Mouse (Mus musculus) right cerebral cortex, adult 2 months (tissue): ENCODE measurements around the gene Mocs3.

Source experiments
- DNase-seq, 2 experiments: peaks; one replicate each; pipeline ENCODE4 v3.0.0; 2021 to 2022; ENCODE audit warnings: low spot score in 2 of 2

Gene Mocs3

DNA sequence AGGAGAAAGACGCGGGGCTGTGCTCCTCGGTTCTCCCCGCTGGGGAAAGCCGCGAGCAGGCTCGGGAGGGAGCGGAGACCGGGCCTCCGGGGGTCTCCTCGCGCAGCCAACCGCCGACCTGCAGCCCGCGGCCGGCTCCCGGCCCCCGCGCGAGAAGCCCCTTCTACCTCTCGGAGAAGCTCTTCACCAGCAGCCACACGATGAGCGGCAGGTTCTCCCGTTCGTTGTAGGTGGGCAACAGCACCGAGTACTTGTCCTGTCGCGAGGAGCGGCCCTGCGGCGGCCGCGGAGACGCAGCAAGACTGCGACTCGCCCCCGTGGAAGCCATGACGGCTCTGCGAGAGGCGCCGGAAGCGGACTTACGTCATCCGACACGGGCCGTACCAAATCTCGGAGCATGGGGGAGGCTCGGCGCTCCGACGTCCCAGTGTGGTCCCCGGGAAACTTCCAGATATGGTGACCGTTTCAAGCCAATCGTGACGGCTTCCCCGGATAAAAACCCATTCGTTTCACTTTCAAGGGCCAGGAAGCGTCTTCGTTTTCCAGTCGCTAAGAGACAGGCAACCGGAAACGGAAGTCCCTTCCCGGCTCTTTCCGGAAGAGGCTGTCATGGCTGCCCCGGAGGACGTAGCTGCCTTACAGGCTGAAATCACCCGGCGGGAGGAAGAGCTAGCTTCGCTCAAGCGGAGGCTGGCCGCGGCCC lies at the start of gene Mocs3, which contains the start of the genes Gm20716 and Dpm1:
Gene Mocs3, plus strand, starts transcription at position 597 of the 703 bp plus-strand sequence.
Gene Gm20716, minus strand, starts transcription at position 339 of the 703 bp plus-strand sequence.
Gene Dpm1, minus strand, starts transcription at position 566 of the 703 bp plus-strand sequence.
- peak; percentile 84 to 92 for DNase-seq

DNA sequence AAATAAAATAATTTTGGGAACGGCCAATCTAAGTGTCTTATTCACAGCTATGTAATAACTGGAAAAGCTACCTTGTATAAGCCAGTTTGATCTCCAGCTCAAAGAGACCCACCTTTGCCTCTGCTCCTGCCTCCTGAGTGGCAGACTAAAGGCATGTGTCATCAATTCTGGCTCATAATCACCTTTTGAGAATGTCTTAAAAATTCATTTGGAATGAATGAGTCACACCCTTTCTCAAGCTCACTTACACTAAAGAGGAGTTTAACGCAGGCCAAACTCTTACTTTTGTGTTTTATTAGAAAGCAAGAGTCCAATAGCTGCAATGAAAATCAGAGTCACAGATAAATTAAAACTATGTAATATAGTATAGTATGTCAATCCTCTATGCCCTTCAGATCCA lies 38.6 kb upstream of the Mocs3 start:
- no peak for DNase-seq

DNA sequence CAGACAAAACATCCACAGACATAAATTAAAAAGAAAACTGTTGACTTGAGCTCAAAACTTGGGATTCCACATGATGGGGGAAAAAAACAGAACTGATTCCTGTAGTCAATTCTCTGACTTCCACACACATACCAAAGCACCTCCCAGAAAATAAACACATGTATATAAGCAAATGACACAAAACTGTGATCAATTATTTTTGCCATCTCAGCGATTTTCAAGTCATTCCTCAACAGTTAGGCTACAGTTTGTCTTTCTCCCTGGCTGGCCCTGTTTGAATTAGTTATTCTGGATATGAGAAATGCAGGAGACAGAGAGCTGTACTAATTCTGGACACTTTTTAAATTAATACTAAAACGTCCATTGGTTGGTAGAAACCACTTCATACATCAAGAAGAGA lies 36.7 kb upstream of the Mocs3 start:
- DNase-seq = no peak

DNA sequence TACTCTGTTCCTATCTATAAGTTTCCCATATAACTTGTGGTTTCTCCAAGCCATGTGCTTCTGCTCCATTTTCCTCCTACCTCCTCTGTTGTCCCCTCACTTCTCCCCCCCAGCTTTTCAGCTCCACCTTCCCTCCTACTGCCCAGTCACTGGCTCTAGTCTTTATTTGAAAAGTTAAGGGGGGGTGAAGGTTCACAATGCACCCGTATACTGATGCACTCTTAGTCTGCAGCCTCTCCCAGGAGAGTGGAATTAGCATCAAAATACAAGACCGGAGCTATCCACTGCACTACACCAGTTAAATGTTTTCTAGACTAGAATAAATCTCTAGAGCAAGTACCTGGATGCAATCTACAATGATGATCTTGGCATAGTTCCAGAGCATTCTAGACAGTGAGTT lies 34.7 kb upstream of the Mocs3 start:
- no peak for DNase-seq

DNA sequence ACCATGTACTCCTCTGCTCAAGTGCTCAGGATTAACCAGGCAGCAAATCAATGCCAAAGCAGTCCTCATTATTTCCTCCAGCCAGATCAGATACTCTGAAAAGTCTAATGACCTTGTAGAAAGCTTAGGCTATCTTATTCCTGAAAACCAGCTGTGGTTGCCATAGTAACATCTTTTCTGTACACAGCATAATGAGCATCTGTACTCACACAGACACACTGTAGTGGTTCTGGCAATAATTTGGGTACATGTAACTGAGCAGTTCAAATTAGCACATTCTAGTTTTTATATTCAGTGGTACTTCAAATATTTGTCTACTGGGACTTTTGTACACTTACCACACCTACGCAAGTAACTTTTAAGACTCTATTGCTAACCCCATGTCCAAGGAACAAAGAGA lies 32.0 kb upstream of the Mocs3 start:
- no peak for DNase-seq

DNA sequence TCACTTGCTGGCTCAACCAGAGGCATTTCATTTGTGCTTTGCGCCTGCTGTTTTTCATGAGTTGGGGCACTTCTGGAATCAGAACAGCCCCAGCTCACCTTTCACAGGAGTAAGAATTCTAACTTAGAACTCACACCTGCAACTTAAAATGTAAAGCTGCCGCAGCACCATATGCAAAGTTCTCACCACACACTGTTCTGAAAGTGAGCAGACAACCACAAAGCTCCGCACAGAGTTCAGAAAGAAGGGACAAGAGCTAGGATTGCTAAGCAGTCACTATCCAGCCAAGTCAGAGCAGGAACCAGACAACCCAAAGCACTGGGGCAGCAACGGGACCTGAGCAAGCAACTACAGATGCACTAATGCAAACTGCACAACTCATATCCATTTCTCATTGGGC lies 30.9 kb upstream of the Mocs3 start:
- DNase-seq = no peak

DNA sequence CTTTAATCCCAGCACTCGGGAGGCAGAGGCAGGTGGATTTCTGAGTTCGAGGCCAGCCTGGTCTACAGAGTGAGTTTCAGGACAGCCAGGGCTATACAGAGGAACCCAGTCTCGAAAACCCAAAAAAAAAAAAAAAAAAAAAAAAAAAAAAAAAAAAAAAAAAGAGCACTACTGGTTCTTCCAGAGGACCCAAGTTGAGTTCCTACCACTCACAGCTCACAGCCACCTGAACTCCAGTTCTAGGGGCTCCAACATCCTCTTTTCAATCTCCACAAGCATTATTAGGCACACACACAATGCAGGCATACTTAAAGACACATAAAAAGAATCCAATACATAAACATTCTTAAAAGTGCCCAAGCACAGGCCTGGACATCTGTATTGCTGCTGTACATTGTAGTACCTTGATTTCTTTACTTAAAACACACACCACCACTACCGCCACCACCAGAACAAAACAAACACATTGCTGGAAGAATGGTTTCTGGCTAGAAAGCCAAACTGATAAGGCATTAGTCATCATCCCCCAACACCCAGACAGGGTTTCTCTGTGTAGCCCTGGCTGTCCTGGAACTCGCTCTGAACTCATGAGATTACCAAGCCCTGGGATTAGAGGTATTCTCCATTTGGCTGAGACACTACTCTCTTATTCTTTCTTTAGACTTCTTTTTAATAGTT lies 30.3 kb upstream of the Mocs3 start:
- DNase-seq = no peak

DNA sequence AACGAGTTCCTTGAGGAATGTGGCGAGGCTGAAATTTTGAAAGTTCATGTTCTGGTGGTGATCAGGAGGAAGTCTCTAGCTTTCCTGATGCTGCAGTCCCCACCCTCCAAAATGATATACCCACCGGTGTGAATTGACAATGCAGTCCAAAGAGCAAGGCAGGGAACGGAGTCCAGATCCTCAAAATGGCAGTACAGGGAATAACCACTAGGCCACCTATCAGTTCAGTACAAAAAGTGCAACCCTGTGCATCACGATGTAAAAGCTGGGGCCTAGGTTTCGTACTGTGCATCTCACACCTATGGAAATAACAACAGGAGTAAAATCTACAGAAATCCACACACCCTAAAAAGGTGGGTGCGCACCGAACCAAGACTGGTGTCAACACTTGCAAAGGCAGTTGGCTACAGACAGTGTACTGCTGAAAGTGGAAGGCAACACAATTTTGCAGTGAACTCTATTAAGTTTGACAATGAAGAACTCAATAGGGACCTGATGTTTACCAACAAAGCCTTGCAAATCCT lies 25.9 kb upstream of the Mocs3 start:
- no peak for DNase-seq

DNA sequence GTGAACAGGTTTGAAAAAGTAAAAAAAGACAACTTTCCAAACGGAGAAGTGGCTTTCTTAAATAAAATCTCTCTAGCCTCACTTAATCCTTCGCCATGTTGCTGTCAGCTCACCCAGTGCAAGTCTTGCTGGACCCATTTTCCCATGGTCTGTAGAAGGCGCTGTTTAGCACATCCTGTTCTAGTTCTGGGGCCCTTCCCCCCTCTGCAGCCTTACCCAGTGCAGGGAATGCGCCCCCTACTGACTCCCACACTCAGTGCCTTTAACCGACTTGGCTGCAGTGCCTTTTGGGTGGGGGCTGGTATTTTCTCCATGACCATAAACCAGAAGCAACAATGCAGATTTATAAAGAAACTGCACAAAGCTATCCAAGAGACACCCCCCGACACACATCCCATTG lies 25.2 kb upstream of the Mocs3 start:
- DNase-seq = peak; percentile 93 to 94

DNA sequence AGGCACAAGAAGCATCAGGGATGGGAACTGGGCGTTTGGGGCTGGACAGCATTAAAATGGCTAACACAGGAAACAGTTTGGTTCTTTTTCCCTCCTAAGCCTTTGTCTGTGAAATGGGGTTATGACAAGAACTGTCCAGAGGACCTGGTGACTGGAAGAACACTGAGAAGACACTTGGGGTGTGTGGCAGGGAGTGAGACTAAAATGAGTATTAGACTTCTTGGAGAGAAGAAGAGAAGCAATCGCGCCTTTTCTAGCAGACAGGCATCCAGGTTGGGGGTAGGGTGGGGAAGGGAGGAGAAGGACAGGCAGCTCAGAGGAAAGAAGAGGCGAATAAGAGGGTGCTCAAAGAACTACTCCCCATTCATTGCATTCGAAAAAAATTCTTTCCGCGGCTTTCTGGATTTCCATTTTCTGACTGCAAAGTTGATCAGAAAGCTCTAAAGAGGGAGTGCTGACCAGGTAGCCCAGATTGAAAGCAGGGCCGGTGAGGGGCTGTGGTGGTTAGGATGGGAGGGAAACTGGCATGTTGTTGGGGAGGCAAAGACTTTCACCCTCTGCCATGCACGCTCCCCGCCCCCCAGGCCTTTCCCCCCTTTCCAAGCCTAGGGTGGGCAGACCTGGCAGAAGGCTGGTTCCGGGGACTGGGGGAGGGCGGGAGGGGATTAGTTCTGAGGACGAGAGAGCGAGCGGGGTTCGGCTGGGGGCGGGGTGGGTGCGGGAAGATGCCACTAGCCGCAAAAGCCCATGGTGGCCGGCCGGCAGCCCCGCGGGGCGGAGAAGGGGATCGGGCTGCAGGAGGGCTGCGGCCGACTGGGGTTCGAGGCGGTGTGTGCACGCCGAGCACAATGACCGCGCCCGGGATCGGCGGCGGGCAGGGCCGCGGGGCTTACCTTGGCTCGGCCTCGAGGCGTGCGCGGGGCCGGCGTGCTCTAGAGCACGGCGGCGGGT lies 24.5 kb upstream of the Mocs3 start:
- DNase-seq = no peak

DNA sequence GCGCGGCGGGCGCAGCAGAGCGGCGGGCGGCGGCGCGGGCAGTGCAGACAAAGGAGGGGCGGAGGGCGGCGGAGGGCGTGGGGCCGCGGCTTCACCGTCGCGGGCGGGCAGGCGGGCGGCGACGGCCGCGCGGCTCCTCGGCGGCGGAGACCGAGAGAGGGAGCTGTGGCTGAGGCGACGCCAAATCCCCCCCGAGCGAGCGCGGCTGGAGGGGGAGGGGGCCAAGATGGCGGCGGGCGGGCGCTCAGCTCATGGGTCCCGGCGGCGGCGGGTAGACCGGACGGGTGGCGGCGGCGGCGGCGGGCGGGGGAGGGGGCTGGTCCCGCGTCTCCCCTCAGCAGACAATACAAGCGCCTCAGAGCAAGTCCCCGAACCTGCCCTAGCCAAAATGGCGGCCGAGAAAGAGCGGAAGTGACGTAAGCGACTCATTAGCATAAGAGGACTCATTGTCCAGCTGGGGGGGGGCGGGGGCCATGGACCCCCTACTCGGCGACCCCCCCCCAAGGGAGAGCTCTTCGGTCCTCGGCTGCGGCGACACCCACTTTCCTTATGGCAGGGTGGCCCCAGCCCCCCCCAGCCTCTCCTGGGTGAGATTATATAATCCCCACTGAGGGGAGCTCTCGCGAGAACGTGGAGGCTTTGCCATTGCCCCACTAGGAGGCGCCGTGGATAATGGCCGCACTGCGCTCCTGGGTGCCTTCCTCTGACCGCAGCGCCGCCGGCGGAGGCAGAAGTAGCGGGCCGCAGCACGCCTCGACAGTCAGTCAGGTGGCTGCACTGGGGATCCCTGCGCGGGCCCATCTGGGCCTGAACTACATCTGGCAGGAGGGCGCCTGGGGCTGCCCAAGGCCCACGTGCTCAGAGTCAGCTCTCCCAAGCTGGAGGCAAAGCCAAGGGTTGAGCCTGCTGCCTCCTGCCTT lies 23.4 kb upstream of the Mocs3 start, which contains the start of gene Adnp:
Gene Adnp, minus strand, starts transcription at position 388 of the 920 bp plus-strand sequence.
- peak; percentile 92 to 96 for DNase-seq

DNA sequence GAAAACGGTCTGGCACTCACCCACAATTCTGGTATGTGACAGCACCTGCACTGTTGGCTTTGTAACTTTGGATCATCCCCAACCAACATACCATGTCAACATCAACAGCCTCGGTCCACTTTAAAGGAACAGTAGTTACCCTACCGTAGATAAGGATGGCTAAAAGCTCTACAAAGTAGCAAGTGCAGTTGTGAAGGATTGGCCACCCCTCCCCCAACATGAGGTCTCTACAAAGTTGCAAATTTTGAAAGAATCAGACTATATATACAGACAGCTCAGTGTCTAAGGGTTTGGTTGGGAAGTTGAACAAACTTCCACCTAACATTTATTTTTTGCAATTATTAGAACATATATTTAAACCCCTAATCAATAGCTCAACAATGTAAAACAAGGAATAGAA lies 22.5 kb upstream of the Mocs3 start:
- DNase-seq = no peak

DNA sequence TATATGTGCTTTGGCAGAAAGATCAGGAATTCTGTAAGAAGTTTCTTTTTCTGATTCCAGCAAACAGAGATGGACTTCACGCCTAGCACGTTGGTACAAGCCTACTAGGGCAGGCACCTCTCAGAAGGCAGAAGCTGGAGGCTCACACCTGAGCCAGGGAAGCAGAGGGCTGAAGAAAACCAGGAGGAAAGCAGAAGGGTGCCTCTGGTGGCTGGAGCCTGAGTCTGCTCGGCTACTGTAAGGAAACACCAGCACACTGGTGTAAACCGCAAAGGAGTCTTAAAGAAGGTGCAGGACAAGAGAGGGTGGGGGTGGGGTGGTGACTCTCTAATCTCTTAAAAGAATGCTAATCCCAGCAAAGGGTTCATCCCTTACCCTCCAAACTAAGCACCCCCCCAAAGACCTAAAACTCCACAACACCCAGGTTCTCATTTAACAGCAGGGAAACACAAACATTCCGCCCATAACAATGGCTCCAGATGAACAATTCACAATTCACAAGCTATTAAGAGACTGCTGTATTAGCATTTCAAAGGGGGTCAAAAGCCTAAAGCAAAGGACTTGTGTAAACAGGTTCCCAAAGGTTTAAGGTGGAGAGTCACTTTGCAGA lies 16.5 kb upstream of the Mocs3 start:
- no peak for DNase-seq

DNA sequence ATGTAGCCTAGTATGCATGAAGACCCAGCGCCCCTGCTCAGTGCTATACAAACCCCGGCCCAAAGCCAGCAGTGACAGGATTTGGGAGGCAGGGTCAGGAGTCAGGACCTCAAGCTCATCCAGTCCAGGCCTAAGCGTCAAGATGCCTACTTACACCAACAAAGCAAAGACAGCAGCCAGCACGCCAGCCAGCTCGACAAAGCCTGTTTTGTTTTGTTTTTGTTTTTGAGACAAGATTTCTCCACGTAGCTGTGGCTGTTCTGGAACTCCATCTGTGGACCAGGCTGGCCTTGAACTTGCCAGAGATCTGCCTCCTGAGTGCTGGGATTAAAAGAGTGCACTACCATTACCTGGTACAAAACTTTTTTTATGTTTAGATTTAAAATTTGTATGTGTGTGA lies 7.1 kb upstream of the Mocs3 start:
- no peak for DNase-seq

DNA sequence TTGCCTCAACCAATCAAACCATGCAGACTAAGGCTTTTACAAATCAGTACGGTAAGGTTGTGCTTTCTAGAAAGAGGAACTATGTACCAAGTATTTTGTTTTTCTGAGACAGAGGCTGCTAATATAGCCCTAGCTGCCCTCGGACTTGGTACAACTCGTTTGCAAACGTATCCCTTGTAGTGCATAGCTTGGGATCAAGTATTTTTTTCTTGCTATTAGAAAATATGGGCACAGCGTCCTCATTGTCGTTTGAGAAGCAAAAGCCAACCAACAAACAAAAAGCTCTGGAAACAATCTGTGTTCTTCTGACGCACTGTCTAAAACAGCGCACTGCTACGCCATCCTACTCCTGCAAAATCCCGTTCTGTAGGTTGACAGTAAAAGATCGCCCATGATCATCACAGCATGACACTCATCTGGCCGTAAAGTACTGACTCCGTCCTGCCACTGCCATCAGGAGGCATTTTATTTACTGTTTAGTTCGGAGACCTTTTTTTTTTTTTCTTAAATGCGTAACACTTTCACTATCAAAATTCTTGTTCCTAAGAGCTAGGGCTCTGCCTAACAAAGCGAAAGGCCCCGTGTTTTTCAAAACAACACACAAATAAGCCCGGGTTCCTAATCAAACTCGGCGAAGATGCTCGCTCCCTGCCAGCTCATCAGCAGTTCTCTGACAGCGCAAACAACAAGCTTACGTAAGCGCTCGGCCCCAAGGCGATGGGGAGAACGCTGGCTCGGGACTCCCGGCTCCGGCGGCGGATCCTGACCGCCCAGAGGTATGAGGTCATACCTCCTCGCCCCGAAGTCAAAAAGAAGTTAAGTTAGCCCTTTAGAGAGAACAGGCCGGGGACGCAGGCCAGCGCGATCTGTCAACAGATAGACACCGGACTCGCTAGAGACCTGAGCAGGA lies 1.1 kb upstream of the Mocs3 start:
- peak; percentile 35 to 63 for DNase-seq

DNA sequence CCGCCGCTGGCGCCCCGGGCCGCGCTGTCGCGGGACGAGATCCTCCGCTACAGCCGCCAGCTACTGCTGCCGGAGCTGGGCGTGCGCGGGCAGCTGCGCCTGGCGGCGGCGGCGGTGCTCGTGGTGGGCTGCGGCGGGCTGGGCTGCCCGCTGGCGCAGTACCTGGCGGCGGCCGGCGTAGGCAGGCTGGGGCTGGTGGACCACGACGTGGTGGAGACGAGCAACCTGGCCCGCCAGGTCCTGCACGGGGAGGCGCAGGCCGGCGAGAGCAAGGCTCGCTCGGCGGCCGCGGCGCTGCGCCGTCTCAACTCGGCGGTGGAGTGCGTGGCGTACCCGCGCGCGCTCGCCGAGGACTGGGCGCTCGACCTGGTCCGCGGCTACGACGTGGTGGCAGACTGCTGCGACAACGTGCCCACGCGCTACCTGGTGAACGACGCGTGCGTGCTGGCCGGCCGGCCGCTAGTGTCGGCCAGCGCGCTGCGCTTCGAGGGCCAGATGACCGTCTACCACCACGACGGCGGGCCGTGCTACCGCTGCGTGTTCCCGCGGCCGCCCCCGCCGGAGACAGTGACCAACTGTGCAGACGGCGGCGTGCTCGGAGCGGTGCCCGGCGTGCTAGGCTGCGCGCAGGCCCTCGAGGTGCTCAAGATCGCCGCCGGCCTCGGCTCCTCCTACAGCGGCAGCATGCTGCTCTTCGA lies 500 bp downstream of the Mocs3 start:
- peak; percentile 31 to 42 for DNase-seq

DNA sequence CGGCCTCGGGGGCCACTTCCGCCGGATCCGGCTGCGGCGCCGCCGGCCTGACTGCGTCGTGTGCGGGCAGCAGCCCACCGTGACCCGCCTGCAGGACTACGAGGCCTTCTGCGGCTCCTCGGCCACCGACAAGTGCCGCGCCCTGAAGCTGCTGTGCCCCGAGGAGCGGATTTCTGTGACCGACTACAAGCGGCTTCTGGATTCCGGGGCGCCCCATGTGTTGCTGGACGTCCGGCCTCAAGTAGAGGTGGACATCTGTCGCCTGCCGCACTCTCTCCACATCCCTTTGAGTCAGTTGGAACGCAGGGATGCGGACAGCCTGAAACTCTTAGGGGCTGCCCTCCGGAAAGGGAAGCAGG lies 1.0 kb downstream of the Mocs3 start:
- DNase-seq = no peak

DNA sequence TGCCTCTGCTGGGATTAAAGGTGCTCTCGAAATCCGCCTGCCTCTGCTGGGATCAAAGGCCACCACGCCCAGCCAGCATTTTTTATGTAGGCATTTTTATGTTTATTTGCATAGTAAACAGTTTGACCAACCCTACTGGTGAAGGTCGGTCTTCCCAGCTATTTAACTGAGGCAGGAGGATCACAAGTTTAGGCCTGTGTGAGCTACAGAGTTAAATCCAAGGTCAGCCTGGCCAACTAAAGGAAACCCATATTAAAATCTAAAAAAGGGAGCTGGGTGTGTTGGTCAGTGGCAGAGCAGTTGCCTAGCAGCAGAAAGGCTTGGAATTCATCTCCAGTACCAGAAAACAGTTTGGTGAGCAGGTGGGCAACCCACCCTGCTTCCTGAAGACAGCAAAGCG lies 2.9 kb downstream of the Mocs3 start:
- no peak for DNase-seq

DNA sequence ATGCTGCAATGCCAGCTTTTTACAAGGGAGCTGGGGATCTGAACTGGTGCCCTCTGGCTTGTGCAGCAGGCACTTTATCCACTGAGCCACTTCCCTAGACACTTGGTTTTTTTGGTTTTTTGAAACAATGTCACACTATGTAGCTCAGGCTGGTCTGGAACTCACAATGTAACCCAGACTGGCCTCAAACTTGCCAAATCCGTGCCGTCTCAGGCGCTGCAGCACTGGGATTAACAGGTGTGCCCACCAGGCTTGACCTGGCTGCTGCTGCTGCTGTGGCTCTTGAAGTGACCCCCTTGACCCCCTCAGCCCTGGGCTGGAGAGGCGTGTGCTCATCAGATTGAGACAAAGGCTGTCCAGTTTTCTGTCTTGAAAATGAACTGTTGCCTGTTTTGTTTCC lies 7.9 kb downstream of the Mocs3 start:
- DNase-seq = no peak
